22 mouse cellular contexts compared by ENCODE assay signal in the genomic region with DNA sequence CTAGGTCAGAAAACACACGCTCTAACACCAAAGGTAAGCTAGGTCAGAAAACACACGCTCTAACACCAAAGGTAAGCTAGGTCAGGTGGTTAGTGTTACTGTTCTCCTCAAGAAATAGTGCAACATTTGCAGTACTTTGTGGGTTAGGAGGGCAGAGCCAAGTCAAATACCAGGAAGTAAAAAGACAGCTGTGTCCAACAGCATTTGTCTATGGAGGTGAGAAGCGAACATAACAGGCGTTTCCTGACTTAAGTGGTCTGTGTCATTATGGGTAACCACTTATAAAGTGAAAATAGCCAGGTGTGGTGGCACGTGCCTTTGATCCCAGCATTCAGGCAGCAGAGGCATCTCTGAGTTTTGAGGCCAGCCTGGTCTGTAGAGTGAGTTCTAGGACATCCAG. TPM values are rescaled to one million over a fixed set of nuclear protein-coding genes. Genes with fewer than 3 reads are reported as not detected.
"Had no signal": no experiment of that assay in that cellular context is flagged by ENCODE, and none has a peak within 500 bp of the region (broad histone marks: within the 10 kb centered on the region; RNA-seq: fewer than 3 reads in every experiment).

No protein-coding gene starts in this region.

- H3K9ac ChIP-seq: kidney, embryonic 15.5 days; limb, embryonic 13.5 days; liver, embryonic 12.5 days; liver, embryonic 15.5 days; lung, embryonic 15.5 days; neural tube, embryonic 12.5 days; neural tube, embryonic 15.5 days; stomach, embryonic 15.5 days had no signal

- ATAC-seq: intestine, postnatal 0 days; liver, embryonic 12.5 days had no signal

- DNase-seq: kidney, adult 8-10 months; kidney, postnatal 10 days; kidney, postnatal 36 days; liver; lung, postnatal 14 days; midbrain, embryonic 14.5 days; retina, postnatal 1 day; right cerebral cortex, postnatal 25 days; spleen, adult 18-20 months; thymus, postnatal 25 days had no signal

- H3K9me3 ChIP-seq: kidney, embryonic 15.5 days; limb, embryonic 10.5 days; limb, embryonic 13.5 days; liver, embryonic 12.5 days; liver, embryonic 15.5 days; lung, embryonic 15.5 days; neural tube, embryonic 12.5 days; neural tube, embryonic 15.5 days; stomach, embryonic 15.5 days had no signal

- H3K4me2 ChIP-seq: kidney, embryonic 15.5 days; limb, embryonic 13.5 days; liver, embryonic 12.5 days; liver, embryonic 15.5 days; lung, embryonic 15.5 days; midbrain, embryonic 11.5 days; neural tube, embryonic 12.5 days; neural tube, embryonic 15.5 days; stomach, embryonic 15.5 days had no signal

- H3K27me3 ChIP-seq: kidney, embryonic 15.5 days; limb, embryonic 13.5 days; liver, embryonic 12.5 days; liver, embryonic 15.5 days; lung, embryonic 15.5 days; neural tube, embryonic 12.5 days; neural tube, embryonic 15.5 days; stomach, embryonic 15.5 days had no signal

- H3K4me3 ChIP-seq: kidney, embryonic 15.5 days; limb, embryonic 10.5 days; limb, embryonic 13.5 days; liver, embryonic 12.5 days; liver, embryonic 15.5 days; lung, embryonic 15.5 days; neural tube, embryonic 12.5 days; neural tube, embryonic 15.5 days; stomach, embryonic 15.5 days had no signal

- H3K27ac ChIP-seq: kidney, embryonic 15.5 days; limb, embryonic 10.5 days; limb, embryonic 13.5 days; liver, embryonic 12.5 days; liver, embryonic 15.5 days; lung, embryonic 15.5 days; neural tube, embryonic 12.5 days; neural tube, embryonic 15.5 days; stomach, embryonic 15.5 days had no signal

- H3K4me1 ChIP-seq: kidney, embryonic 15.5 days; limb, embryonic 10.5 days; limb, embryonic 13.5 days; liver, embryonic 12.5 days; liver, embryonic 15.5 days; lung, embryonic 15.5 days; neural tube, embryonic 12.5 days; neural tube, embryonic 15.5 days; stomach, embryonic 15.5 days had no signal

RNA-seq across cellular contexts. Expression of gene Plcd3, which starts 51.8 kb away (rescaled TPM):
- total RNA-seq: megakaryocyte-erythroid progenitor cell, adult 5-6 weeks had no signal
